Mouse (Mus musculus): ENCODE results near the gene Vmn2r58.
"Not testable (repeated sequence)": the region's sequence is repeated elsewhere in the genome, so short reads cannot be mapped to it uniquely, and the experiment has no call there.

The Vmn2r58 gene

GRCm38 (mm10) chr7:41872612-41873011 lies at the start of gene Vmn2r58:
Gene Vmn2r58 (minus strand): TSS chr7:41872712.
- not testable (repeated sequence) for DNase-seq (ENCODE audit: low spot score)

Data from spleen, adult 12 weeks (tissue).